Mouse (Mus musculus): ENCODE measurements around the gene Tmem206.

Tmem206 gene

DNA sequence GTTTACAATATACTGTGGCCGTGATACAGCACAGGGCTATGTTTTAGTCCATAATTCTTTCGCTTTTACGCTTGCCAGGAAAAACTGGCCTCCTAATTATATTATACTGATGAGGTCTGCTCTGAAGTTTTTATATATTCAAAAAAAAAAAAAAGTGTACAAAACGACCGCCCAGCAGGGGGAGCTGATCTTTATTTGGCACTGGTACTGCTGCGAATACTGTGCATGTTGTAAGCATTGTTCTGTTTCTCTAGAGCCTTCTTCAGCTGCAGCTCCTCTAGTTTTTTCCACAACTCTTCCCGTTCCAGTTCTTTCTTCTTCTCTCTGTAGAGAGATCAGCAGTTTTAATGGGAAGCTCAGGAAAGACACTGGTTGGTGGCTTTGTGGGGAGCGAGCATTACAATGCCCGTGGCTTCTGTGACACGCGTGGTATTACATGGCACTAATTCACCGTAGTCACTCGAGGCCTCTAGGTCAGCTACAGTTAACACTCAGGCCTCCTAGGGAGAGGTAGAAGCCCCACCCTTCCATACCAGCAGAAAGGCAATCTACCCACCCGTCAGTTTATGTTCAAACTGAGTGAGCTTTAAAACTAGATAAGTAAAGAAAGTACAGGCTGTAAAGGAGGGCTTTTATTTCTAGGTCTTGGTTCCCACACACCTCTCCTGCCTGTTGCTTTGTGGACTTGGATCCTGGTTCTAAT lies 27.2 kb downstream of the Tmem206 start:
- DNase-seq (ENCODE audit: low spot score in 2 of 2): no peak

DNA sequence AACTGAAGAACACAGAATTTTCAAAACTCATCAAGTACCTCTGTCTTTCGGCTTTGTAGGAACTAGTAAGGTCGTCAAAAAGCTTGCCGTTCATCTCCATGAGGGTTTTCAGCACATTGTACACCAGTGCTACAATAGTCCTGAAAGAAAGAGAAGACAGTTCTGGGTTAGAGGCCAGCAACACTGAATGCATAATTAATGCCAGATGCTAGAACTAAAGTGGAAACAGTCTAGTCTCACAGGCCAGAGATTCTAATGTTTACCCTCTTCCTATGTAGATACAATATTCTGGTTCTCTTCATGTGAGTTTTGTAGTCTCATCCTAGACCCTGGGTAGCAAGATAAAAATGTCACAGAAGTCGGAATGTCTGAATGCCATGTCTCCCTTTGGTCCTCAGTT lies 28.1 kb downstream of the Tmem206 start:
- no peak for DNase-seq (ENCODE audit: low spot score in 2 of 2)

GRCm38 (mm10) chr1:191356936-191357335 lies 31.2 kb downstream of the Tmem206 start:
- DNase-seq (ENCODE audit: low spot score in 2 of 2): no peak

- no peak for DNase-seq (ENCODE audit: low spot score in 2 of 2)
Measured at GRCm38 (mm10) chr1:191359478-191359877, 33.8 kb downstream of the Tmem206 start.

GRCm38 (mm10) chr1:191362412-191362811 lies 36.7 kb downstream of the Tmem206 start:
- no peak for DNase-seq (ENCODE audit: low spot score in 2 of 2)

DNA sequence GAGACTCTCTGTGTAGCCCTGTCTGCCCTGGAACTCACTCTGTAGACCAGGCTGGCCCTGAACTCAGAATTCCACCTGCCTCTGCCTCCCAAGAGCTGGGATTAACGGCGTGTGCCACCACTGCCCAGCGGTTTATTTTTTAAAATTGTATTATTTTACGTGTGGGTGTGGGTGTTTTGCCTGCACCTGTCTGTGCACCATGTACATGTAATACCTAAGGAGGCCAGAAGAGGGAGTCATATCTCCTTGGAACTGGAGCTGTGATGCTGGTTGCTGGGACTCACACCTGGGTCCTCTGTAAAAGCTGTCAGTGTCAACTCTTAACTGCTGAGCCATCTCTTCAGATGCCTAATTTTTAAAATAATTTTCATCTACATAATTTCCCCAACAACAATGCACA lies 38.8 kb downstream of the Tmem206 start:
- DNase-seq (ENCODE audit: low spot score in 2 of 2): peak; percentile 46 to 49

- no peak for DNase-seq (ENCODE audit: low spot score in 2 of 2)
Measured at GRCm38 (mm10) chr1:191368193-191368592, 42.5 kb downstream of the Tmem206 start.

DNA sequence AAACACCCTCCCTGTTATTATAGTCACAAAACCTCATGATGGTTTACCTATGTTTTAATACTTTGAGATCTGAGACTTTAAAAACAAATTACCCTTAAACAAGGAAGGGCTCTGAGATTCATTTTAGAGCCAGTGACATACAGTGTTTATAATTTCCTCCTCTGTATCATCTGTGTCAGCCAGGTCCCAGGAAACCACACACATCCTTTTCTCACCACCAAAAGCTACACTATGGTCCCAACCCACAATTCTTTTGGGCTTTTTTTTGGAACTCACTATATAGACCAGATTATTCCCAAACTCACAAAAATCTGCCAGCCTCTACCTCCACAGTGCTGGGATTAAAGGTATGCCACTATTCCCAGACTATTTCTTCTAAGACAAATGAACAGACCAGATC lies 43.4 kb downstream of the Tmem206 start:
- no peak for DNase-seq (ENCODE audit: low spot score in 2 of 2)

DNA sequence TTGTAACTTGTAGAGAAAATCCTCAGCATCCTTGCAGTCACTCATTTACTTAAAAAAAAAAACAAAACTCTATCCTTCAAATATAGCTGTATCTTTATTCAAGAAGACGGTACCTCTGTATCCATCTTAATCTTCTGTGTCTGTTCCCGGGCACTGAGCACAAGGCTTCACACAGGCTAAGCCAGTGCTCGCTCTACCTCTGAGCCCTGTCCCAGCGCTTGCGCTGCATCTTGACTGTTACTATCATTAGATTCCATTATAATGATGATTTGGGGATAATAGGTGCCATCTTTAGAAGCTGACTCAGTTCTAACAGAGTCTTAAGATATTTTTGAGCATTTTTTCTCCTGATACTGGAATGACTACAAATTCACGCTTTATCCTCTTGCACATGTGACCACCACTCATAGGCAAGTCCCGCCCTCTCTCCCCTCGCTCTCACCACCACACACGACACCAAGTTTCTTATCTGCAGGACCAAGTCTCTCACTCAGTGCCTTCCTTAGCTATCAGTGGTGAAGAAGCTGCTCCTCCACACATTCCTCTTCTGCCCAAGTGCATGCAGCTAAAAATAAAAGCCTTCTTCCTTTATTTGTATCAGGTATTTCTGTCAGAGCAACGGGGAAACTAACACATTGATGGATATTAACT lies 49.4 kb downstream of the Tmem206 start:
- DNase-seq (ENCODE audit: low spot score in 2 of 2): no peak

GRCm38 (mm10) chr1:191375644-191375998 lies 49.9 kb downstream of the Tmem206 start:
- DNase-seq (ENCODE audit: low spot score in 2 of 2): no peak

GRCm38 (mm10) chr1:191378080-191378479 lies 52.4 kb downstream of the Tmem206 start:
- DNase-seq (ENCODE audit: low spot score in 2 of 2): no peak

- DNase-seq (ENCODE audit: low spot score in 2 of 2): no peak
Measured at GRCm38 (mm10) chr1:191380843-191381242, 55.1 kb downstream of the Tmem206 start.

DNA sequence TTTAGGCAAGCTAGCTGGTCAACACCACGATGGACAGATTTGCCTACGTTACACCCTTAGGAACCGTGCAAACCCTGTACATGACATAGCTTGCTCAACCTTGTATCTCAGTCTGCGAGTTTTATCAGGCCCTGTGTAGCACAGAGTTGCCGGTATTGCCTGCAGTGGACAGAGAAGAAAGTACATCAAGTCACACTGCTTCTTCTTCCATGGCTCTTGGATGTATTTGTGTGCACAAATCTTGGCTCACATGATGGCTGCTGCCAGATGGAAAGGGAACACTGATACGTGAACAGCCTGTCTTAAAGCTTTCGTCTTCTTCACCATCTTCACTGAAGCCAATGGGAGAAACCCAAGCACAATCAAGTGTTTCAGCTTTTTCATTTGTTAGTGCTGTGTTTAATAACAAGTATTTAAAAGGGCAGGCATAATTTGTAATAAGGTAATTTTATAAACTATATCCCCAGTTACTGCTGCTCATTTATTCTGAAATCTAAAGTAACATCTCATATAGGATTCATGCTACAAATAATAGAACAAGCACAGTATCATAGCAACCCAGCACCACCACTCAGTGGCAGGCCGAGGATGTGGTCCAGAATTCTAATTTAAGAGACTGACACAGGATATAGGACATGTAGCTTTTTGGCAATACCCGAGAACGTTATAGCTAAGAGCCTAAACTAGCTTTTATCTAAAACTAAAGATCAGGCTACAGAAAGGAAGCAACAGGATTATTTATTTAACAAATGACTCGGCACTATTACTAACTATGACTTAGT lies 56.4 kb downstream of the Tmem206 start:
- no peak for DNase-seq (ENCODE audit: low spot score in 2 of 2)

- no peak for DNase-seq (ENCODE audit: low spot score in 2 of 2)
Measured at GRCm38 (mm10) chr1:191384786-191385430, 59.2 kb downstream of the Tmem206 start.

- peak; percentile 62 to 74 for DNase-seq (ENCODE audit: low spot score in 2 of 2)
Measured at GRCm38 (mm10) chr1:191391311-191391710, 65.6 kb downstream of the Tmem206 start.

GRCm38 (mm10) chr1:191393536-191393935 lies 67.8 kb downstream of the Tmem206 start:
- no peak for DNase-seq (ENCODE audit: low spot score in 2 of 2)

DNA sequence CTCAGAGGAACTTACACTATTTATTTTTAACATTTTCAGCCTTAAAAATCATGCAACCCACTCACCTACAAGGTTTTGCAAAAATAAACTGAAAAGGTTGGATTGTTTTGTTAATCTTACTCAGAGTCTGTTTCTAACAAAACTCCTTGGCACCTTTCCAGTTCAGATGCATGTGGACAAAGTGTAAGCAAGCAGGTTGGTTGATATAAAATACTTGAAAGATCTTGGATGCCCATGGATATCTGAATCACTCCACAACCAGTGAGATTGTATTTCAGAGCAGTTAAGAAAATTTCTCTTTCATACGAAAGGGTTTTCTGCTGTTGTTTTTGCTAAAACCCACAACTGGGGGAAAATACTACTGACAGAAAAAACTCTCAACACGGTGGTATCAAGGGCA lies 68.4 kb downstream of the Tmem206 start:
- DNase-seq (ENCODE audit: low spot score in 2 of 2): peak in 1 of 2 experiments; percentile 19

- DNase-seq (ENCODE audit: low spot score in 2 of 2): no peak
Measured at GRCm38 (mm10) chr1:191395200-191395599, 69.5 kb downstream of the Tmem206 start.

- DNase-seq (ENCODE audit: low spot score in 2 of 2): peak; percentile 74
Measured at GRCm38 (mm10) chr1:191395871-191396433, 70.2 kb downstream of the Tmem206 start.

DNA sequence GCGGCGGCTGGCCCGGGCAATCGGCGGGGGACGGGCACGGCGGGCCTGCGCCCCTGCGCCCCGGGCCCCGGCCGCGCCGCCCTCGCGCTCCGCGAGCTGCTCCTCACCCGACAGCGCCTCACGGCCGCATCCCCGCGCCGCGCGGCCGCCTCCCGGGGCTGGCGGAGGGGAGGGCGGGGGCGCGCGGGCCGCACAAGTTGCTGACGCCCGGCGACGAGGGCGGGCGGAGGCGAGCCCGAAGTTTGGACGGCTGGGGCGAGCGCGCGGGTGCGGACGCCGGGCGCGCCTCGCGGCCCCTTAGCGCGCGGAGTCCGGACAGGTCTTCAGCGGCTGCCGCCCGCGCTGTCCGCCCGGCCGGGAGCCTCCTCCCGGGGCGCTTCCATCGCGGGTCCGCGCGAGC lies 70.7 kb downstream of the Tmem206 start:
- peak; percentile 60 to 63 for DNase-seq (ENCODE audit: low spot score in 2 of 2)

GRCm38 (mm10) chr1:191396897-191397849 lies 71.5 kb downstream of the Tmem206 start:
- peak; percentile 99 to 100 for DNase-seq (ENCODE audit: low spot score in 2 of 2)
